Mouse (Mus musculus): ENCODE measurements around the gene Svbp.

DNA sequence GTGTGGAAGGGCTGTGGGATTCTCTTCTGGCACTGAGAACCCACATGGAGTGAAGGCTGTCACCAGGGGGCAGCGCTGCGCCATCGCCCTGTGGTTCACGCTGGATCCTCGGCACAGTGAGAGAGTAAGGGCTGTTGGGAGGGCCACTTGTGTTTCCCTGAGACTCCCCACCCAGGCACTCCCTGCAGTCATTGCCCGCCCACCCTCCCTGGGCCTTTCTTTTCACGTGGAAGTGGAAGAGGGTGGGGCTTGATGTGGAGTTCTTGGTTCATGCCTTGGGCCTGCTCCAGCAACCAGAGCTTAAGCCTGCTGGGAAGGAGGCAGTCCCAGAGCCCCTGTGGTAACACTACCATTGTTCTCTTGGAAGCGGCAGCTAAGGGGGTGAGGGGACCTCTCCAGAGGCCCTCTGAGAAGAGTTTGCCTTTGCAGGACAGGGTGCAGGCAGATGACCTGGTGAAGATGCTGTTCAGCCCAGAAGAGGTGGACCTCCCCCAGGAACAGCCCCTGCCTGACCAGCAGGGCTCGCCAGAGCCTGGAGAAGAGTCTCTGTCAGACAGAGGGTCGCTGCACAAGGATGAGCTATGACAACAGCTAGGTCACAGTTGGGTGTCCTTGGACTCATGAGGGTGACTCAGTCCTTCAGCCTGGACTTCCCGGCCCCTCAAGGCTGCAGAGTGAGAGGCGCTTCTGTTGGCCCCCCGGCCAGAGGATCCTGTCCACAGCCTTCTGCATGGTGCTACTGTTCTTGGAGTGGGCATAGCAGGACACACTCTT, 52.5 kb downstream of the Svbp start:
- TF ChIP-seq POLR2A (IDR thresholded peaks at IDR 0.05; ENCODE audit: control insufficient read depth, low read depth, low read length) (no peak), CTCF (IDR thresholded peaks at IDR 0.05; ENCODE audit: control insufficient read depth, insufficient read depth, insufficient replicate concordance, low read depth, low read length) (peak; percentile 77; the same call in 1 of the 2 replicates)
